Mouse (Mus musculus) lung, postnatal 36 days (tissue): Measurements from ENCODE around the gene Gm26558.

Source experiments
- DNase-seq: peaks from one replicate; pipeline ENCODE4 v3.0.0; 2022; ENCODE audit warnings: mixed read lengths

Gene Gm26558

DNA sequence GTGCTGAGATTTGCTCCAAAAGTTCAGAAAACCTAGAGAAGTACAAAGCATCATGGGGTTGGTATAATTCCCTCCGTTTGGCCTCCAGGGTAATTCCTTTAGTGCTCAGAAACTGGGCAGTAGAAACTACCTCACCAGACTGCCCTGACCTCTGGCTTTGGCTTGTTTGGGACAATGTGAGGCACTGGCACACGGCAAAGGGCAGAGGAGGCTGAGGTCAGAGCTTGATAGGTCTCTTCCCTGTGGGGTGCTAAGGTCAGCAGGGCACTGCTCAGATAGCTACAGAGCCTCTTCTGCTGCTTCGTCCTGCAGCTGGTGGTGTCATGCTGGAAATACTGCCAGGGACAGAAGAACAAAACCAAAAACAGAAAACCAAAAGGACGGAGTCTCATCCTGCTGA is 14.2 kb downstream of the Gm26558 start:
- DNase-seq = no peak

DNA sequence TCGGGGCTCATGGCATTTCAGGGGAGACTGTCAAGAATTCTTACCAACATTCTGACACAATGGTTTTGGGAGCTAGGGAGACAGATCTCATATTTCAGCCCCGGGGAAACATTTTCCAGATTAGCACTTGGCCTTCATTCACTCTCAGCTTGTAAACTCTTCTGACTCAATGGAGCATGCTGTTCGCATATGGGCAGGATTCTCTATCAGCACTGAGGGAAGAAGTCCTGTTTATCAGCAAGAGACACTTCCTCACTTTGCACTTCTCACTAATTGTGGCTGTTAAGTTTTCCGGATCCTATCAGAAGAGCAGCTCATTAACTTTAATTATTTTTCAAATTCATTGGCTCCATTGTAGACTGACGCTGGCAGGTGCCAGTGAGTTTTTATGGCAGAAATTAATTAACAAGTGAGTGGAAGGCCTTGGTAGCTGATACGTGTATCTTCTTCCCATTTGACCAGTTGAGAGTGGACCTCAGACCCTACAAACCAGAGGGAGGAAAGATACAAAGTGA is 16.6 kb downstream of the Gm26558 start:
- DNase-seq = no peak

DNA sequence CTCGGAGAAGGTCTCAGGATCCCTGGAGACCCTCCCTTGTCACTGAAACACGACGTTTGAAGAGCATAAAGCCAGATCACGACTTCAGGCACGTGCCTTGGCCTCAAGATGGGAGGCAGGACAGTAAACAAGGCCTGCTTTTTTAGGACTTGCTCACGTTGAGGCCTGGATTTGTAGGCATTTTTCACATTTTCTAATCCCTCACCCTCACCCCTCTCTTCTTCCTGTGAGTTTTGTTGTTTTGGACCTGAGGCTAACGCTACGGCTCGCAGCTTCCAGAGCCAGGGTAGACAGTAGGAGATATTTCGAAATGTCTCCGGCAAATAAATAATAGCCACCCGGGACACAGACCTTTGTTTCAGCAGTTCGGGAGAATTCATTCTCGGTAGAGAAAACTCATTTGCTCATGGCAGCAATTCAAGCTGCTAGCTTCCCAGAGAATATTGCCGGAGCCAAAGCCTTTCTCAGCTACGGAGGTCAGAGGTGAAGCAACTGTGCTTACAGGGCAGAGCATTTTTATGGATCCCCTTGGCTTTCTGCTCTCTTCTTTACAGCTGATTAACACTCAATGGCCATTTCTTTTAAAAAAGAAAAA is 18.8 kb downstream of the Gm26558 start:
- peak; percentile 15 for DNase-seq

DNA sequence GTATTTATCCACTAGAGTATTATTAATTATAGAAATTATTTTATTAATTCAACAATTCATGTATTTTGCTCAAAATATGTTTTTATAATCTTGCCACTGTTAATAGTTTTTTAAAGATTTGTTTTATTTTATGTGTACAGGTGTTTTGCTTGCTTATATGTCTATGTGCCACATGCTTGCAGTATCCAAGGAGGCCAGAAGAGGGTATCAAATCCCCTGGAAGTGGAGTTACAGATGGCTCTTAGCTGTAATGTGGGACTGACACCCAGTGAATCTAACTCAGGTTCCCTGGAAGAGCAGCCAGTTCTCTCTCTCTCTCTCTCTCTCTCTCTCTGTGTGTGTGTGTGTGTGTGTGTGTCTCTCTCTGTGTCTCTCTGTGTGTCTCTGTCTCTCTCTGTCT is 20.9 kb downstream of the Gm26558 start:
- no peak for DNase-seq

DNA sequence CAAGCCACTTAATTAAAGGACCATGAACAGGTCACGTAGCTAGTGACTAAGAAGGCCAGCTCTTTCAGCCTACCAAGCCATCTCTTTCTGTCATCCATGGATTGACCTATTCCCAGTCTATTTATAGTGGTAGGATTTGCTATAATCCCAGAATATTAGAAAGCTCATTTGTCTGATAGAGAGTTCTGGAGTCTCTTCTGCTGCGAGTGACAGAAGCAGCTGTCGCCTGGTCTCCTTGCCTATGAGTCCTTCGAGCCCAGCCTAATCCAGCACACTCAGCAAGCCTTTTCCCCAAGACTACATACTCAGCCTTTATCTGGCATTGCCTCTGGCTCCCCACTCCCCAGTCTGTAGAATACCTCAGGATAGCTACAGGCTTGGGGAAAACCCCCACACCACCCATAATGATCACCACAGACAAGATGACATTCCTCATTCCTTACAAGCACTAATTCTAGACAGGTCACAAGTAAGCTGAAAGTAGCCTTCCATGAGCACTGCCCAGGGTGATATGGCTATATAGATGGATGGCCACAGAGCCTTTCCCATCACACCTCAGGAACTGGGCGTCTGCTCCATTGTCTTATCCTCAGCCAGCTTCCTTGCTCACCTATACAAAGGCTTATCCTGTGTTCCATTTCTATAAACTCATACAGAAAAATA is 27.7 kb downstream of the Gm26558 start:
- DNase-seq = no peak

DNA sequence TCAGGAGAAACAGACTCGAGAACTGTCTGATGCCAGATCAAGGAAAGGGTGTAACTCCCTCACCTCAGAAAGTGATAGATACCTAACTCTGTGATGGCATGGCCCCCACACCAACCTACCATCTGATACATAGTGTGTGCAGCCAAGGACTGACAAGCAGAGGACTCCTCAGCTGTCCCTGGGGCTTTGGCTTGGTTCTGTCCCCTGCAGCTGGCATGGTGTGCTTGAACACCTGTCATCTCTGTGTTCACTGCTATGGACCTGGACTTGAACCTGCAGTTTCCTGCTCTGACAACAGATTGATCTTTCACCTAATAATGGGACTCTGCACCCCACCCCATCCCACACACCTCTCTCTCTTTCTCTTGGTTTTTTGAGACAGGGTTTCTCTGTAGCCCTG is 29.5 kb downstream of the Gm26558 start:
- DNase-seq = no peak

DNA sequence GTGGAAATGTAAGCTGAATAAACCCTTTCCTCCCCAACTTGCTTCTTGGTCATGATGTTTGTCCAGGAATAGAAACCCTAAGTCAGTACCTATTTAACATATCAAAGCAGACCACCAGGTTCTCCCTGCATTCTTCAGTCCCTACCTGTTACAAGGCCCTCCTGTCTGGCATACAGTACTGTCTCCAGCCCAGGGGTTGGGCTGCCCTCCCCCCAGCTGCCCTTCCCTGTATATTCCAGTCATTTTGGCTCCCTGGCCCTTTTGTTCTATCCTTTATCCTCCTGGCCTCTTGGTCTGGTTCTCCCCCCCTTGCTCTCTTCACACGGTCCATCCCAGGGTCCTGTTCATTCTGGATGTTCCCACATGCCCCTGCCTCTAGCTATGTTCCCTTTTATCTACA is 30.6 kb downstream of the Gm26558 start:
- DNase-seq = no peak

DNA sequence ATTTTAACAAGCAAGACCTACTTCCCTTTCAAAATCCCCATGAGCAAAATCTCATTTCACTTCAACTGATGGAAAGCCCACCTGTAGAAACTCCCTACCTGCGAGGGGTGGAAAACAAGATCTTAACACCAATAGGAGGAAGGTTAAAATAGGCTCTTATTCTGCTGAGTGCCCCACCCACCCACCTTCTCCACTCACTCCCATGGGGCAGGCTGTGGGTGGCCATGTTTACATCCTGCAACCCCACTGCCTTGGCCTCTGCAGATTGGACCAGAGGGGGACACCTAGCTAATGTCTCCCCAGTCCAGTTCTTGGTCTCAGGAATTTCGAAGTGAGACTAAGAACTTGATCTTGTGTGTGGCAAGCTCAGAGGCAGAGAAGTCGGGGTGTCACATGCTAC is 32.0 kb downstream of the Gm26558 start:
- DNase-seq = peak; percentile 17

DNA sequence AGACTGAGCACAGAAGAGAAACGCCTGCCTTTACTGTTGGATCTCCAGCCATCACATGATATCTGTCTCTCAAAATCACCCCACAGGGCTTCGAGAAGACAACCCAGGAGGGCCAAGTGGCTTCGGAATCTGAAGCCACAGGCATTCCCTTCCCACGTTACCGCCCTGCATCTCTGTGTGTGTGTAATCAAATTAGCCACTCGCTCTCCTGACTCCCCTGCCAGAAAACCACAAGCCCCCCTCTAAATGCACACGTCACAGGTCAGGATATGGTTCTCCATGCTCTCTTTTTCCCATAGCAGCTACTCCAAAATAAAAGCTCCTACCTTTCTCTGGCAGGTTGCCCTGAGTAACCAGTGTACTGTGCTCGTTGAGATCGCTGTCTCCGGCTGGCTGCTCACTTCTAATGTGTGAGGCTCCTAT is 32.6 kb downstream of the Gm26558 start:
- peak; percentile 35 for DNase-seq

DNA sequence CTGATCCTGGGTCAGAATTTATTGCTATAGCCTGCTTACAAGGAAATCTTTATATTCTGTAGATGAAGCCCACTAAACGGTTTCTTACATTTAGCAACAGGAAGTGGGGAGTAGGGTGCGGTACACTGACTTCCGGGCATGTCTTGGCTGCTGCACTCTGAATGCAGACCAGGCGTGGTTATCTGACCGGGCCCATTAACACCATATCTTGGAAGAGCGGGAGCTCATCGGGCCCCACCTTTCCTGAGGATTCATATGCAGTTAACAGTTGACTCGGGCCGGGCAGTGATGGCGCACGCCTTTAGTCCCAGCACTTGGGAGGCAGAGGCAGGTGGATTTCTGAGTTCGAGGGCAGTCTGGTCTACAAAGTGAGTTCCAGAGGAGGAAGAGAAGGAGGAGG is 33.5 kb downstream of the Gm26558 start:
- no peak for DNase-seq

DNA sequence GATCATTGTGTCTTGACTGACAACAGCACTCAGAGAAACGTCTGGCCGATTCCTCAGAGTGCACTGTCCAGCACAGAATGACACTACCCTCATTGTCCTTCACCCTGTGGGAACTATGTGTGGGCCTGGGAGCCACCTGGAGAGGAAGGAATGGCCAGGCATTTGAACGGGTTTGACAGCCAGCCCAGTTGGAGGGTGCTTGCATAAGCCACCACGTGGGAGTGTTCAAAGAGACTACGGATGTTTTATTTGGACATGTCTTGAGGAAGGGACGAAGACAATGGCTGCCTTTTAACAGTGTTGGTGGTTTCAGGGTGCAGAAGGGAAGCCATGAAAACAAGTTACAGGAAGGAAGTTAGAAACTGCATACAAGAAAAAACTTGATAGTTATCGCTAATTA is 36.1 kb downstream of the Gm26558 start:
- DNase-seq = no peak

DNA sequence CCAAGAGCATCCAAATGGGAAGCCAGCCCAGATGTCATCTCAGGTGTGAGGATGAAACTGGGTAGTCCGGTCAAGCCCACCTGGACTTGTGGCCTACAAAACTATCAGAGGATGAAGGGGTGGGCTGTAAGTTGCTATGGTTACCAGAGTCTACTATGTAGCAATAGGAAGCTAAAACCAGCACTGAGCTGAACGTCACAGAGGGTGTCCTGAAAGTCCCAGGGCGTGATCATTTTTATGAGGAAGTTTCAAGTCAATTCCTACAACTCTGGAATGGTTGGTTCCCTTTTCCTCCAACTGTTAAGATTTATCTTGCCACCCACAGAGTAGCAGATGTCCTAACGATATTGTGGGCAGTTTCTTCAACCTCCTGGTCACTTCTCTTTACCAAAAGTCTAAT is 39.7 kb downstream of the Gm26558 start:
- DNase-seq = no peak

DNA sequence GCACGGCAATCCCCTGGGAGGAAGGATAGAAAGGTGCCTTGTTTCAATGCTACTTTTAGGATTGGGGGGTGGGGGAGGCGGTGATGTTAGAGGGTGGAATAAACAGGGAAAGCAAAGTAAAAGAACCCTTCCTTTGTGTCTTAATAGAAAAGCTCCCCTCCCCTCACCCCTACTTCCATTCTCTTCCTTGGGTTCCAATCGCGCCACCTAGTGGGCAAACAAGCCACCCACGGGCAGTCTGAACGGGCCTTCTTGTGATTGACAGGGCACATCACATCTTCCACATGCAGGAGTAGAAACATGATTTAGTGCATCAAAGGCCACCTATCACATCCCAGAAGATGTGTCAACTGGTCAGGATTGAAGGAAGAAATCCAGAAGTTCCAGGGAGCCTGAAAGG is 41.7 kb downstream of the Gm26558 start:
- peak; percentile 66 for DNase-seq

DNA sequence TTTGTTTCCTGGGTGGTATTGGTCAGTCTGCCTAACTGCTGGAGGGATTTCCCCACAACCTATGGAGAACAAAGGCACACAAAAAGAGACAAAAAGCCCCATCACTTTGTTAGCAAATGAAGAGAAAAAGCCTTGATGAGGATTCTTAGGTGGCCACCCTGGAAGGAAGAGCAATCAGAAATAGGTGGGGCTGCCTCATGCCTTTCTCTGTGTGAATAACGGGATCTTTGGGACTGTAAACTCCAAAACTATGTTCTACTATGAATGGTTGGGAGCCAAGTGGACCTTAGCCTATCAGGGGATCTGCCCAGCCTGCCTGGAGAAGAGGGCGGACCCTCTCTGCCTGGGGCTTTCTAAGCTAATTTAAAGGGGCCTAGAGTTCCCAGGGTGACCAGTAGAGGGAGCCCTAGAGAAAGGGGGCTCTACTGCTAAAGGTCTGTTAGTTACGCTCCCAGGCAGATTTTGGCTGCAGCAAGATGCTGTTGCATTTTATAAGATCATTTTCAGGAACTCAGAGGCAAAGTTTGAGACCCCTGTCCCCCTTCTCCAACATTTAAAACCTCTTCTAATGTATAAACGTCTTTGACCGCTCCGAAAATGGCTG is 42.6 kb downstream of the Gm26558 start:
- DNase-seq = no peak

DNA sequence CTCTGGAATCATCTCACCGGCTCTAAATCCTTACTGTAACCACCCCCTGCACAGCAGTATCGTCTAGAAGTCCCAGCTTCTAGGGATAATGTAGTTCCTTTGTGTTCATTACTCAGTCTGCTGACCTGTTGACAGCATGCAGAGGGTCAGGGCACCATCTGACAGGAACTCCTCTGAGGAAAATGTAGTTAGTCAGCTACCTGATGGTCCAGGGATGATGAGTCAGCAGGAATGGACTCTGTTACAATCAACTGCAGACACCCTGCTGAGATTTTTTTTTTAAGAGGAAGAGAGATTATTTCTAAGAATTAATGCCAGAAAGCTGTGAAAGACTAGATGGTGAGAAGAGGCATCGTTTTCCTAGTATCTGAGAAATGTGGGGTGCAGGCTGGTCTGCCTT is 45.3 kb downstream of the Gm26558 start:
- DNase-seq = no peak

DNA sequence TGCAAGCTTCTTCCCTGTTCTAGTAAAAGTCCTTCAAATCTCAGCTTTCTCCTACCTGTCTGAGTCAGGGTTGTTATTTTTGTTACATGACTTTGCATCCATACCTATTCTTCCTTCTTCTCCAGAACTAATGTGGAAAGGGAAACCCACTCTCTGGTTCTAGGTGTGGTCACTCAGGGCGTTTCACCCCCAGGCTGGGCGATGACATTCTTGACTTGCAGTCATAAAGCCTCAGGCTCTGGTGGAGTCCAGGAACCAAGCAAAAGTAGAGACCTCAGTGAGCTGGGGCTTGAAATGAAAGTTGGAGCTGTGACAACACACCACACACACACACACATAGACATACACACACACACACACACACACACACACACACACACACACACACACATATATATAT is 45.8 kb downstream of the Gm26558 start:
- no peak for DNase-seq

DNA sequence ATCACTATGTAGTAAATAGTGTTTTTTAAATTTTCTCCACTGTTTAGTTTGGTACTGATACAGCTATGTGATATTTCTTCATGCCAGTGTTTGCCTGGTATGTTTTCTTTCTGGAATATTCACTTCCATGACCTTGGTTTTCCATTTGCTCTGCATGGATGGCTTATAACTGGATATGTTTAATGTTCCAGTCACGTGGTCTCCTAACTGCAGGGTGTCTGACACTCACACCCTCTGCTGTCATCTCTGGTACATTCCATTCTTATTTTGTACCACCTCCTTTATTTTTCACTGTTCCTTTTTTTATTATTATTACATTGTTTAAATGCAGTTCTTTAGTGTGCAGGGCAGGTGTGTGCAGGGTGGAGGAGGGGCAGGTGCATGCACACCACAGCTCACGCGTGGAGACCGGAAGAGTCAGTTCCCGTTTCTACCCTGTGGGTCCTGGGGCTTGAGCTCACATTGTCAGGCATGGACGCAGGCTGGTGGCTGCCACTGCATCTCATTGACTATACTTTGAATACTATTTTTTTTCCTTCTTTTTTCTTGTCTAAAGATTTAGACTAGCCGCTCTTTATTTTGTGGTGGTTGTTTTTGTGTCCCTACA is 47.1 kb downstream of the Gm26558 start:
- peak; percentile 21 for DNase-seq
